Mouse (Mus musculus): ENCODE results near the gene Rab39. TPM values are rescaled to one million over a fixed set of nuclear protein-coding genes. Genes with fewer than 3 reads are reported as not detected.
A peak's percentile ranks its signal among the peaks of the same experiment; 100 is the strongest.

The Rab39 gene
- polyA plus RNA-seq, 1 experiment from 2014 or later: 3.5 TPM

GRCm38 (mm10) chr9:53676921-53677320 lies 29.1 kb downstream of the Rab39 start:
- H3K36me3 ChIP-seq: no peaks in the 10 kb centered on the region
- no peaks in the 10 kb centered on the region for H3K27me3 ChIP-seq (ENCODE audit: insufficient read depth, poor library complexity, severe bottlenecking)
- WGBS: 71% methylated on average over 4 of the region's 4 CpGs
- DNase-seq (ENCODE audit: low spot score): no peak
- H3K27ac ChIP-seq: no peak overlapping the region
- H3K4me3 ChIP-seq: no peak overlapping the region
- H3K9me3 ChIP-seq: 0 out of 2 replicates have a peak, but pooled peaks cover 3% of the 10 kb centered on the region
- no peaks in the 10 kb centered on the region for H3K4me1 ChIP-seq (replicated peaks)

GRCm38 (mm10) chr9:53673571-53673970 lies 32.5 kb downstream of the Rab39 start:
- H3K9me3 ChIP-seq: 0 out of 2 replicates have a peak, but pooled peaks cover 3% of the 10 kb centered on the region
- H3K36me3 ChIP-seq: no peaks in the 10 kb centered on the region
- 25% methylated on average over 3 of the region's 3 CpGs for WGBS
- H3K27ac ChIP-seq: no peak overlapping the region
- DNase-seq (ENCODE audit: low spot score): peak; percentile 41
- no peak overlapping the region for H3K4me3 ChIP-seq
- H3K27me3 ChIP-seq (ENCODE audit: insufficient read depth, poor library complexity, severe bottlenecking): no peaks in the 10 kb centered on the region
- no peaks in the 10 kb centered on the region for H3K4me1 ChIP-seq (replicated peaks)

GRCm38 (mm10) chr9:53669680-53670219 lies 36.3 kb downstream of the Rab39 start, which contains the start of gene Cul5:
Gene Cul5, minus strand, starts transcription at chr9:53670014.
- whole genome bisulfite sequencing: 49% methylated on average over 5 of the region's 5 CpGs
- DNase-seq (ENCODE audit: low spot score): peak; percentile 26
- Histone ChIP-seq H3K4me1 (replicated peaks) (peaks cover 18% of the 10 kb centered on the region), H3K4me3 (no peak within 1 kb of the TSS), H3K27ac (no peak within 1 kb of the TSS), H3K36me3 (no peaks in the 10 kb centered on the region), H3K27me3 (ENCODE audit: insufficient read depth, poor library complexity, severe bottlenecking) (no peaks in the 10 kb centered on the region), H3K9me3 (no peaks in the 10 kb centered on the region)

- peak overlapping the region; percentile 91 for H3K4me3 ChIP-seq
- DNase-seq (ENCODE audit: low spot score): peak; percentile 93
- no peaks in the 10 kb centered on the region for H3K27me3 ChIP-seq (ENCODE audit: insufficient read depth, poor library complexity, severe bottlenecking)
- under 1% methylated on average over 74 of the region's 74 CpGs for WGBS
- H3K4me1 ChIP-seq (replicated peaks): peaks cover 21% of the 10 kb centered on the region
- H3K36me3 ChIP-seq: peaks cover 8% of the 10 kb centered on the region
- no peaks in the 10 kb centered on the region for H3K9me3 ChIP-seq
- H3K27ac ChIP-seq: peak overlapping the region; percentile 99
These were observed 38.9 kb downstream of the Rab39 start for GRCm38 (mm10) chr9:53667020-53667669.

- Histone ChIP-seq H3K4me1 (replicated peaks) (peaks cover 21% of the 10 kb centered on the region), H3K27ac (peak overlapping the region; percentile 99), H3K36me3 (peaks cover 11% of the 10 kb centered on the region), H3K4me3 (peak overlapping the region; percentile 91), H3K27me3 (ENCODE audit: insufficient read depth, poor library complexity, severe bottlenecking) (no peaks in the 10 kb centered on the region), H3K9me3 (no peaks in the 10 kb centered on the region)
- WGBS: under 1% methylated on average over 28 of the region's 28 CpGs
- no peak for DNase-seq (ENCODE audit: low spot score)
These were observed 39.4 kb downstream of the Rab39 start for GRCm38 (mm10) chr9:53666665-53667019.

- no peak overlapping the region for H3K27ac ChIP-seq
- no peaks in the 10 kb centered on the region for H3K9me3 ChIP-seq
- no peaks in the 10 kb centered on the region for H3K27me3 ChIP-seq (ENCODE audit: insufficient read depth, poor library complexity, severe bottlenecking)
- DNase-seq (ENCODE audit: low spot score): no peak
- H3K4me3 ChIP-seq: 0 out of 2 replicates have a peak overlapping the region, but pooled peaks have one; percentile 9
- H3K4me1 ChIP-seq (replicated peaks): peaks cover 21% of the 10 kb centered on the region
- peaks cover 11% of the 10 kb centered on the region for H3K36me3 ChIP-seq
These were observed 40.6 kb downstream of the Rab39 start for GRCm38 (mm10) chr9:53665428-53665827.

- H3K4me1 ChIP-seq (replicated peaks): peaks cover 21% of the 10 kb centered on the region
- H3K36me3 ChIP-seq: peaks cover 11% of the 10 kb centered on the region
- 0 out of 2 replicates have a peak overlapping the region, but pooled peaks have one; percentile 9 for H3K4me3 ChIP-seq
- no peaks in the 10 kb centered on the region for H3K9me3 ChIP-seq
- no peak for DNase-seq (ENCODE audit: low spot score)
- no peaks in the 10 kb centered on the region for H3K27me3 ChIP-seq (ENCODE audit: insufficient read depth, poor library complexity, severe bottlenecking)
- 82% methylated on average over 2 of the region's 2 CpGs for WGBS
- no peak overlapping the region for H3K27ac ChIP-seq
These were observed 41.2 kb downstream of the Rab39 start for GRCm38 (mm10) chr9:53664819-53665218.

GRCm38 (mm10) chr9:53634796-53635195 lies 71.2 kb downstream of the Rab39 start:
- no peak overlapping the region for H3K4me3 ChIP-seq
- WGBS: 96% methylated on average over 6 of the region's 6 CpGs
- H3K9me3 ChIP-seq: no peaks in the 10 kb centered on the region

More at GRCm38 (mm10) chr9:53634796-53635195, 71.2 kb downstream of the Rab39 start:
- DNase-seq (ENCODE audit: low spot score): no peak
- no peak overlapping the region for H3K27ac ChIP-seq
- H3K36me3 ChIP-seq: peaks cover 92% of the 10 kb centered on the region
- no peaks in the 10 kb centered on the region for H3K27me3 ChIP-seq (ENCODE audit: insufficient read depth, poor library complexity, severe bottlenecking)
- no peaks in the 10 kb centered on the region for H3K4me1 ChIP-seq (replicated peaks)

Other genes with a start within 250 kb of the Rab39 start
- 12.6 and 17.7 TPM in 2 replicates for gene Atm, start 169.5 kb downstream of the Rab39 start, polyA plus RNA-seq (2016; fragmentation: Nextera tagmentation; extraction: Ambion mirVana)
- 13.6 and 19.1 TPM in 2 replicates for gene Npat, start 169.2 kb downstream of the Rab39 start, polyA plus RNA-seq (2016; fragmentation: Nextera tagmentation; extraction: Ambion mirVana)
- gene Acat1, start 95.8 kb downstream of the Rab39 start, polyA plus RNA-seq (2016; fragmentation: Nextera tagmentation; extraction: Ambion mirVana): 33.3 and 47.5 TPM in 2 replicates
- 34.0 and 37.0 TPM in 2 replicates for gene Cul5, start 36.2 kb downstream of the Rab39 start, polyA plus RNA-seq (2016; fragmentation: Nextera tagmentation; extraction: Ambion mirVana)
- gene Slc35f2, start 65.3 kb upstream of the Rab39 start, polyA plus RNA-seq (2016; fragmentation: Nextera tagmentation; extraction: Ambion mirVana): 3.4 and 3.7 TPM in 2 replicates
- gene Sln, start 143.9 kb upstream of the Rab39 start, polyA plus RNA-seq (2016; fragmentation: Nextera tagmentation; extraction: Ambion mirVana): not detected in 2 replicates

All from hindbrain, embryonic 10.5 days (tissue).